Mouse (Mus musculus) right cerebral cortex, postnatal 25 days (tissue): Measurements from ENCODE around the gene Cnn1.
"Not testable (repeated sequence)": the region's sequence is repeated elsewhere in the genome, so short reads cannot be mapped to it uniquely, and the experiment has no call there.

ENCODE experiments used
- DNase-seq: peaks from one replicate; pipeline ENCODE4 v3.0.0; 2022

Cnn1 gene

GRCm38 (mm10) chr9:22098993-22099696, at the start of gene Cnn1:
Gene Cnn1 (plus strand): TSS chr9:22099216.
- no peak for DNase-seq

- no peak for DNase-seq
Observed at GRCm38 (mm10) chr9:22049315-22049714, 49.7 kb upstream of the Cnn1 start.

- no peak for DNase-seq
Observed at GRCm38 (mm10) chr9:22049721-22050270, 49.2 kb upstream of the Cnn1 start.

GRCm38 (mm10) chr9:22050351-22050889, 48.6 kb upstream of the Cnn1 start:
- peak; percentile 73 for DNase-seq

GRCm38 (mm10) chr9:22051161-22051957, 47.7 kb upstream of the Cnn1 start:
- DNase-seq, result peak; percentile 56

GRCm38 (mm10) chr9:22051958-22052254, 47.1 kb upstream of the Cnn1 start, which contains the start of gene Elavl3:
Gene Elavl3 (minus strand): TSS chr9:22052023.
- peak; percentile 87 for DNase-seq

GRCm38 (mm10) chr9:22053657-22054056, 45.4 kb upstream of the Cnn1 start:
- DNase-seq, result no peak

DNA sequence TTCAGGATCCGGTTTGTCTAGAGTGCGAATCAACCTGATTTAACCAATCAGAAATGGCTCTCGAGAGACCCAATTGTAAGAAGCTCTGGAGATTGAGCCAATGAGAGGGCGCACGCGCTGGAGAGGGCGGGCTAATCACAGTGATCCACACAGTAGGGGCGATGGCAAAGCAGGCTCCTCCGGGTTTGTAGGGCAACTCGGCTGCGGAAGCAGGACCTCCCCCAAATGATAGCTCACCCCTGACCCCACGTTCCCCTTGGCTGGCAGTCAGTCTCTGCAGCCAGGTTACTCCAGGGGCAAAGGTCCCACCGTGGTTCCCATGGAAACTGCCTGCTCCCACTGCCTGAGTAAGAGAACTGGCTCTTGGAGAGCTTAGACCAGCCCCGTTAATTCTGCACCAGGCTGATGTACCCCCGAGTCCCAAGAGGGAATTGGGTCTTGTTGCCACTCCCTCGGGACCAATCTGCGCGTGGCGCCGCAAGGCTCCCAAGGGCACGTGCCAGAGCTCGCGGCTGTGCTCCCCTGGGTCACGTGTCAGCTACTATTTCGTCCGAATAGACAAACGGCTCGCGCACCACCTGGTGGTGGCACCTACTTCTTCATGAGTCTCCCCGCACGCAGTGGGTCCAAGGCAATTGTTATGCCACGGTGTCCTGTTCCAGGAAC, 44.5 kb upstream of the Cnn1 start:
- DNase-seq, result peak; percentile 79

DNA sequence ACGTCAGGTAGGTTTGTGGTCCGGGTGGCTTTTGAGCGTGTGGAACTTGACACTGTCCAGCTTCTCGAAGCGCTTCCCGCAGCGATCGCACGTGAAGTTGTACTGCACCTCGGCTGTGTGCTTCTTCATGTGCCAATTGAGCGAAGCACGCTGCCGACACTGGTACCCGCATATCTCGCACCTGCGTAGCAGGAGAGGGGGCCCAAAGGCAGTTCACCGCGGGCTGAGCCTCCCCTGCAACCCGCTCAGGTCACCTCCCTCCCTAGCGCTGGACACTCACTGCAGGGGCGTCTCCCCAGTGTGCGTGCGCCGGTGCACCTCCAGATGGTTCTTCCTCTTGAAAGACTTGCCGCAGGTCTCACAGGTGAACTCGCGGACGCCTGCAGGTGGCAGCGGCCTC, 43.3 kb upstream of the Cnn1 start:
- peak; percentile 13 for DNase-seq

GRCm38 (mm10) chr9:22056303-22056910, 42.6 kb upstream of the Cnn1 start:
- no peak for DNase-seq

GRCm38 (mm10) chr9:22057031-22057517, 41.9 kb upstream of the Cnn1 start:
- DNase-seq, result no peak

DNA sequence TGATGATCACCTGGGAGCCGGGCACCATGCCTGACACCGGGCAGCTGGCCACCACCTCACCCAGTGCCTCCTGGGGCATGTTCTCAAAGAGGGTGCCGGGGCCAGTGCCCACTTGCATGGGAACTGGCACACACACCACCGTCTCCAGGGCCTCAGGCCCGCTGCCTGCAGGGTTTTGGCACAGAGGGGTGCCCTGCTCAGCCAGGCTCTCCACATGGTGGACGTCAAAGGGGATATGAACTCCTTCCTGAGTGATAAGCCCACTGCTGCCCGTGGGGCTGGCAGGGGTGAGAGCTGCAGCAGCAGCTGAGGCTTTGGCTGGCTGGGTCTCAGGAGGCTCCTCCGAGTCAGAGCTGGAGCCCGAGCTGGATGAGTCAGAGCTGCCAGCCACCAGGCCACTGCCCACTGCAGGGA, 41.0 kb upstream of the Cnn1 start:
- peak; percentile 14 for DNase-seq

- peak; percentile 58 for DNase-seq
Observed at GRCm38 (mm10) chr9:22061339-22061738, 37.7 kb upstream of the Cnn1 start.

DNA sequence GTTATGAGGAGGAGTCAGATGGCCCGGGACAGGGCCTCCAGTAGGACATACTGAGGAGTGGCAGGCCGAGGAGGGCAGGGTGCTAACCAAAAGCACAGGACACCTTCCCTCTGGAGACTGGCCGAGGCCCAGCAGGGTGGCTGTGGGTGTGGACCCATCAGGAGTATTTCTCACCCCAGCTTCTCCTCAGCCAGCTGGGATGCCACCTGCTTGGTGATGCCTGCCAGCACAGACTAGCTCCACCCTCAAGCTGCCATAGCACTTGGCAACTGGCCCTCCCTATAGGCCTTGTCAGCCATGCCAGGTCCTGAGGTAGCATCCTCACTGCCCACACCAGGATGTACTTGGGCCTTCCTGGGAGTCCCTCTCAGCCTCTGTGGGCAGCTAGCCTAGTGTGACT, 34.7 kb upstream of the Cnn1 start:
- peak; percentile 26 for DNase-seq

DNA sequence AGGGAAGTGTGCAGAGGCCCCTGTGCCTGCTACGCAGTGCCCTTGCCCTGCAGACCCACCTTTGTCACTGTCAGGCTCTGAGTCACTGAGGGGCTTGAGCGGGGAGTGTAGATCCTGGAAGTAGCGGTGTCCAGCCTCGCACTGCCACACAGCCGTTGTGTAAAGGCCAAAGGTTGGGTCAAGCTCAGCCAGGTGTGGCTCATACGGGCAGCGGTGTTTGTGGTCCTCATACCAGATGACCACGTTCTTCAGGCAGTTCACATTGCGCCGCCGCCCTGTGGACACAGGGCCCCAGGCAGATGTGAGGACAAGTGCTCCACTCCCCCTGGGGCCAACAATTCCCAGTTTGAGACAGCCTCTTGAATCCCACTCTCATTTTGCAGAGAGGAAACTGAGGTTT, 33.4 kb upstream of the Cnn1 start:
- DNase-seq, result no peak

DNA sequence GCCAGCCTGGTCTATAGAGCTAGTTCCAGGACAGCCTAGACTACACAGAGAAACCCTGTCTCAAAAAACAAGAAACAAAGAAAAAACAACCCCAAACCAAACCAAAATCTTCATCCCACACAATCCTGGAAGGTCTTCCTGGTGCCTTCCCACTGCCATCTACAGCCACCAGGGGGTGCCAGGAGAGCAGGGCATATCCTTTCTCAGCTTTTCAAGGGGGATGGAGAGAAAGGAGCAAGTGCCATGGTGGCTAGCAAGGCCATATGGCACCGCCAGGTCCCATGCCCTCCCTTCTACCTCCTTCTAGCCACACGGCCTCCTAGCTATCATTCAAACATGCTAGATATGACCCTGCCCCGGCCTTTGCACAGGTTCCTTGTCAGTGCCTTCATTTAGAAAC, 32.6 kb upstream of the Cnn1 start:
- DNase-seq, result no peak

GRCm38 (mm10) chr9:22067195-22067594, 31.8 kb upstream of the Cnn1 start:
- DNase-seq, result no peak

DNA sequence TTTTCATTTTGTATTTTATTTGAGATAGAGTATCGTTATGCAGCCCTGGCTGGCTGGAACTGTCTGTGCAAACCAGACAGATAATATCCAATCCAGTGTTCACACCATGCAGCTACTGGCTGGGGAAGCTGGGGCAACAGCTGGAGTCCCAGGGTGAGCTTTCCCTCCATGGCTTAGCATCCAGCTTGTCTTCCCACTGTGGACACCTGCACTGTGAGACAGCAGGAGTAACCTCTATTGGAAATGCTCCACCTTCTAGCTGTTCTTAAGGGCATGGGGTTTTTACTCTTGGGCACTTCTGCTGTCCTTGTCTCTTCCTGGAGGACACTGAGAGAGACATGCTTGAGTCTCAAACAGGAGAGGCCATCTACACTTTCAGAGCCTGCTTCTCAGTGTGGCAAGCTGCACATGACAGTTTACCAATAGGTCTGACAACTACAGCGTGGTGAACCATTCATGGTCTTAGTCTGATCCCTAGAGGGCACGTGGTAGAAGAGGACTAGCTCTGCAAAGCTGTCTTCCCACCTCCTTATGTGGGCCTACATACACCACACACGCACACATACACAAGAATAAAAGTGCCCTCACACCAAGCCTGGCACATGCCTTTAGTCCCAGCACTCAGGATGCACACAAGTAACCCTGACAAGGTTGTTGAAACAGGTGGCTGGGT, 29.0 kb upstream of the Cnn1 start:
- no peak for DNase-seq

- DNase-seq, result peak; percentile 97
Observed at GRCm38 (mm10) chr9:22070791-22071573, 28.0 kb upstream of the Cnn1 start, which contains the start of the genes Gm49318 and Zfp653. Gene Gm49318 (minus strand): TSS chr9:22071259. Gene Zfp653 (minus strand): TSS chr9:22071376.

- no peak for DNase-seq
Observed at GRCm38 (mm10) chr9:22072276-22072675, 26.7 kb upstream of the Cnn1 start.

DNA sequence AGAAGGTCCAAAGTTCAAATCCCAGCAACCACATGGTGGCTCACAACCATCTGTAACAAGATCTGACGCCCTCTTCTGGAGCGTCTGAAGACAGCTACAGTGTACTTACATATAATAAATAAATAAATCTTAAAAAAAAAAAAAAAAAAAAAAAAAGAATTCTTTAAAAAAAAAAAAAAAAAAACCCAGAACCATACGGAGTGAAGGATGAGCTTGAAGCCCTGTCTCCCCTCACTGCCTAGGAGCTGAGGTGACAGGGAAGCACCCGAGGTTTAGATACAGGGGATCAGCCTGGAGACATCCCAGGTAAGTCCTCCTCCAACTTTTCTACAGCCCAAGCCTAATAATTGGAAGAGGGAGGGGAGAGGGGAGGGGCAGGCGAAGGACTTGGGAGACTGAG, 23.2 kb upstream of the Cnn1 start:
- DNase-seq, result not testable (repeated sequence)
